Mouse (Mus musculus): Measurements from ENCODE around the gene Adra2b. TPM values are rescaled to one million over a fixed set of nuclear protein-coding genes. Genes with fewer than 3 reads are reported as not detected.

Adra2b gene
- polyA plus RNA-seq, 1 experiment from 2014 or later: 24.0 TPM

Other genes with a start within 250 kb of the Adra2b start
- gene Ncaph, start 229.3 kb upstream of the Adra2b start, polyA plus RNA-seq (2015; fragmentation: Nextera tagmentation; extraction: Ambion mirVana): 54.9 and 57.2 TPM in 2 replicates
- gene Itpripl1, start 219.8 kb upstream of the Adra2b start, polyA plus RNA-seq (2015; fragmentation: Nextera tagmentation; extraction: Ambion mirVana): 23.3 and 24.0 TPM in 2 replicates
- gene 1810024B03Rik, start 154.9 kb upstream of the Adra2b start, polyA plus RNA-seq (2015; fragmentation: Nextera tagmentation; extraction: Ambion mirVana): 0.58 and 0.76 TPM in 2 replicates
- gene Snrnp200, start 154.8 kb upstream of the Adra2b start, polyA plus RNA-seq (2015; fragmentation: Nextera tagmentation; extraction: Ambion mirVana): 23.3 and 29.1 TPM in 2 replicates
- gene Ciao1, start 115.4 kb upstream of the Adra2b start, polyA plus RNA-seq (2015; fragmentation: Nextera tagmentation; extraction: Ambion mirVana): 39.9 and 40.7 TPM in 2 replicates
- gene Tmem127, start 115.3 kb upstream of the Adra2b start, polyA plus RNA-seq (2015; fragmentation: Nextera tagmentation; extraction: Ambion mirVana): 12.1 and 12.2 TPM in 2 replicates
- gene Stard7, start 93.0 kb upstream of the Adra2b start, polyA plus RNA-seq (2015; fragmentation: Nextera tagmentation; extraction: Ambion mirVana): 37.5 and 40.0 TPM in 2 replicates
- gene Dusp2, start 27.0 kb upstream of the Adra2b start, polyA plus RNA-seq (2015; fragmentation: Nextera tagmentation; extraction: Ambion mirVana): 2.6 and 2.9 TPM in 2 replicates
- gene Astl, start 24.6 kb upstream of the Adra2b start, polyA plus RNA-seq (2015; fragmentation: Nextera tagmentation; extraction: Ambion mirVana): 0.03 TPM in 1 of 2 replicates, not detected in the other
- gene Gpat2, start 62.0 kb downstream of the Adra2b start, polyA plus RNA-seq (2015; fragmentation: Nextera tagmentation; extraction: Ambion mirVana): 0.35 and 0.63 TPM in 2 replicates
- gene Fahd2a, start 81.4 kb downstream of the Adra2b start, polyA plus RNA-seq (2015; fragmentation: Nextera tagmentation; extraction: Ambion mirVana): 14.0 and 15.4 TPM in 2 replicates
- 0.28 and 0.41 TPM in 2 replicates for gene Kcnip3, start 158.9 kb downstream of the Adra2b start, polyA plus RNA-seq (2015; fragmentation: Nextera tagmentation; extraction: Ambion mirVana)
- not detected in 2 replicates for gene Prom2, start 178.3 kb downstream of the Adra2b start, polyA plus RNA-seq (2015; fragmentation: Nextera tagmentation; extraction: Ambion mirVana)
- gene Zfp661, start 223.9 kb downstream of the Adra2b start, polyA plus RNA-seq (2015; fragmentation: Nextera tagmentation; extraction: Ambion mirVana): 0.74 and 0.96 TPM in 2 replicates
- 60.2 and 70.5 TPM in 2 replicates for gene Mrps5, start 224.0 kb downstream of the Adra2b start, polyA plus RNA-seq (2015; fragmentation: Nextera tagmentation; extraction: Ambion mirVana)